Comparison of ENCODE assay signal across 17 mouse cellular contexts in genomic region chr11:4035116-4035892, GRCm38 (mm10). TPM values are rescaled to one million over a fixed set of nuclear protein-coding genes. Genes with fewer than 3 reads are reported as not detected.
A peak's percentile ranks its signal among the peaks of the same experiment; 100 is the strongest.
DNase-seq lines count a peak whose midpoint lies in the region; ATAC-seq and TF ChIP-seq lines count a peak whose summit lies in the region.
"Had no signal": no experiment of that assay in that cellular context is flagged by ENCODE, and none has a peak within 500 bp of the region (broad histone marks: within the 10 kb centered on the region; RNA-seq: fewer than 3 reads in every experiment).

No protein-coding gene starts in this region.

- DNase-seq in heart, adult 8-10 months (ENCODE audit: low spot score) = peak; percentile 40
- peak; percentile 50 for DNase-seq in ES-E14 (ENCODE audit: low read depth, low spot score)
- DNase-seq in kidney, adult 8-10 months = peak; percentile 44 to 46
- DNase-seq in lung, postnatal 25 days (ENCODE audit: low spot score) = peak; percentile 30
- DNase-seq in frontal cortex, postnatal 10 days (ENCODE audit: low spot score in 2 of 2) = no peak
- no peak for DNase-seq in cerebellum, postnatal 10 days
- DNase-seq: cerebellum, adult 11-12 months; midbrain, embryonic 14.5 days; right cerebral cortex, adult 18-20 months had no signal

- no peaks in the 10 kb centered on the region for H3K36me3 ChIP-seq in heart, embryonic 12.5 days
- H3K36me3 ChIP-seq in ES-E14 (ENCODE audit: control insufficient read depth, insufficient read depth, low read length, poor library complexity, severe bottlenecking) = no peaks in the 10 kb centered on the region; the same call in 1 of the 2 replicates
- H3K36me3 ChIP-seq: forebrain, embryonic 10.5 days; limb, embryonic 15.5 days had no signal

- H3K4me2 ChIP-seq in heart, embryonic 12.5 days = no peak overlapping the region
- H3K4me2 ChIP-seq: limb, embryonic 15.5 days had no signal

- in situ Hi-C loops in ES-E14 (cut with MboI; ENCODE audit: low sequenced_read_pairs in 2 of 2, unreplicated experiment in 2 of 2) = no loop called here

- WGBS in heart, embryonic 12.5 days = 61% methylated on average over 18 of the region's 18 CpGs

- peaks cover 8% of the 10 kb centered on the region; the same call in 1 of the 2 replicates for H3K4me1 ChIP-seq in heart, embryonic 12.5 days (replicated peaks)
- peaks cover 5 to 17% of the 10 kb centered on the region in 2 experiments; a peak in 2 of 4 replicates for H3K4me1 ChIP-seq in ES-E14 (ENCODE audit: control insufficient read depth in 2 of 2, insufficient read depth in 2 of 2, low read length in 2 of 2, poor library complexity in 1 of 2)
- H3K4me1 ChIP-seq: limb, embryonic 15.5 days had no signal

- H3K9ac ChIP-seq in heart, embryonic 12.5 days = no peak overlapping the region
- no peak overlapping the region for H3K9ac ChIP-seq in ES-E14 (ENCODE audit: insufficient read depth, low read depth, low read length, poor library complexity, severe bottlenecking)
- H3K9ac ChIP-seq: limb, embryonic 15.5 days had no signal

- ATAC-seq in heart, embryonic 12.5 days (ENCODE audit: insufficient number of reproducible peaks, low FRiP score) = no peak
- ATAC-seq in erythroid progenitor cell, adult 5-6 weeks (replicated peaks; ENCODE audit: low FRiP score, poor library complexity, severe bottlenecking) = no peak
- ATAC-seq: hindbrain, embryonic 16.5 days had no signal

- peaks cover 23% of the 10 kb centered on the region for H3K27me3 ChIP-seq in heart, embryonic 12.5 days (replicated peaks)

- no peak overlapping the region for H3K4me3 ChIP-seq in heart, embryonic 12.5 days
- H3K4me3 ChIP-seq in ES-E14 (ENCODE audit: insufficient read depth in 1 of 2, low read depth in 1 of 2, low read length in 2 of 2, poor library complexity in 1 of 2, severe bottlenecking in 1 of 2) = peak overlapping the region; percentile 17 to 22; a peak in 1 of 4 replicates
- H3K4me3 ChIP-seq: forebrain, embryonic 10.5 days; limb, embryonic 15.5 days had no signal

- H3K9me3 ChIP-seq in heart, embryonic 12.5 days (replicated peaks) = no peaks in the 10 kb centered on the region
- no peaks in the 10 kb centered on the region for H3K9me3 ChIP-seq in ES-E14 (ENCODE audit: control insufficient read depth, insufficient read depth, low read depth, low read length)
- H3K9me3 ChIP-seq: forebrain, embryonic 10.5 days; limb, embryonic 15.5 days had no signal

- no peak overlapping the region for H3K27ac ChIP-seq in heart, embryonic 12.5 days (ENCODE audit: poor library complexity, severe bottlenecking)
- no peak overlapping the region for H3K27ac ChIP-seq in ES-E14 (ENCODE audit: insufficient read depth, low read depth, low read length, poor library complexity, severe bottlenecking)
- H3K27ac ChIP-seq: forebrain, embryonic 10.5 days; limb, embryonic 15.5 days had no signal

TF ChIP-seq in ES-E14, 5 proteins besides CTCF, POLR2A, EP300 and RAD21:
- TF ChIP-seq ZC3H11A (IDR thresholded peaks at IDR 0.05; ENCODE audit: borderline replicate concordance, low read depth, low read length) = no peak
- TF ChIP-seq HCFC1 (IDR thresholded peaks at IDR 0.05; ENCODE audit: borderline replicate concordance, insufficient read depth, low read length) = no peak
- TF ChIP-seq CHD2 (IDR thresholded peaks at IDR 0.05; ENCODE audit: low read depth, low read length) = no peak

RNA-seq across cellular contexts. Expression of gene Sec14l4, which starts 4.0 kb away (rescaled TPM):
- under 1 TPM in 3 of 4 experiments, not detected in 1; 0.16 to 0.65 (median 0.20) TPM for total RNA-seq in heart, adult 8-10 months (2022)
- not detected in 2 replicates for polyA plus RNA-seq in heart, embryonic 12.5 days (2016; fragmentation: Nextera tagmentation; extraction: Ambion mirVana)
- 0.94 and 2.3 TPM in 2 replicates for total RNA-seq in ES-E14 (2012; rRNA removed)
- not detected in 2 replicates for total RNA-seq in erythroid progenitor cell, adult 5-6 weeks (2015; ENCODE audit: low replicate concordance)
- not detected in 2 replicates for total RNA-seq in erythroid progenitor cell, adult 5-6 weeks (2017; ENCODE audit: low replicate concordance)
- polyA plus RNA-seq: forebrain, embryonic 10.5 days; hindbrain, embryonic 16.5 days; midbrain, embryonic 14.5 days; neural tube, embryonic 14.5 days had no signal

RNA-seq across cellular contexts. Expression of gene Sec14l3, which starts 29.3 kb away (rescaled TPM):
- total RNA-seq in heart, adult 8-10 months (2022) = 1 to 10 TPM in 1 of 4 experiments, not detected in 3; 1.6 TPM
- not detected in 2 replicates for polyA plus RNA-seq in heart, embryonic 12.5 days (2016; fragmentation: Nextera tagmentation; extraction: Ambion mirVana)
- 0.22 and 0.26 TPM in 2 replicates for total RNA-seq in ES-E14 (2012; rRNA removed)
- not detected in 2 replicates for total RNA-seq in erythroid progenitor cell, adult 5-6 weeks (2015; ENCODE audit: low replicate concordance)
- not detected in 2 replicates for total RNA-seq in erythroid progenitor cell, adult 5-6 weeks (2017; ENCODE audit: low replicate concordance)
- total RNA-seq: adrenal gland, postnatal 36 days; gastrocnemius, postnatal 4 days had no signal
- polyA plus RNA-seq: forebrain, embryonic 10.5 days; limb, embryonic 15.5 days had no signal

RNA-seq across cellular contexts. Expression of gene Gal3st1, which starts 51.9 kb away (rescaled TPM):
- under 1 TPM in 1 of 4 experiments, not detected in 3; 0.27 TPM for total RNA-seq in heart, adult 8-10 months (2022)
- polyA plus RNA-seq in heart, embryonic 12.5 days (2016; fragmentation: Nextera tagmentation; extraction: Ambion mirVana) = 0.19 and 0.32 TPM in 2 replicates
- total RNA-seq in ES-E14 (2012; rRNA removed) = 4.0 and 4.9 TPM in 2 replicates
- not detected in 2 replicates for total RNA-seq in erythroid progenitor cell, adult 5-6 weeks (2015; ENCODE audit: low replicate concordance)
- total RNA-seq in erythroid progenitor cell, adult 5-6 weeks (2017; ENCODE audit: low replicate concordance) = not detected in 2 replicates

RNA-seq across cellular contexts. Expression of gene 4930556J24Rik, which starts 58.7 kb away (rescaled TPM):
- not detected for total RNA-seq in heart, adult 8-10 months (2022)
- 0.22 TPM in 1 of 2 replicates, not detected in the other for polyA plus RNA-seq in heart, embryonic 12.5 days (2016; fragmentation: Nextera tagmentation; extraction: Ambion mirVana)
- total RNA-seq in ES-E14 (2012; rRNA removed) = 0.76 and 1.3 TPM in 2 replicates
- total RNA-seq in erythroid progenitor cell, adult 5-6 weeks (2015; ENCODE audit: low replicate concordance) = not detected in 2 replicates
- total RNA-seq in erythroid progenitor cell, adult 5-6 weeks (2017; ENCODE audit: low replicate concordance) = not detected in 2 replicates
- total RNA-seq: adrenal gland, postnatal 36 days; gastrocnemius, postnatal 4 days had no signal
- polyA plus RNA-seq: hindbrain, embryonic 16.5 days; limb, embryonic 15.5 days had no signal

RNA-seq across cellular contexts. Expression of gene Mtfp1, which starts 59.9 kb away (rescaled TPM):
- 100 to 1,000 TPM; 128 to 167 (median 148) TPM for total RNA-seq in heart, adult 8-10 months (2022)
- 18.6 and 21.2 TPM in 2 replicates for polyA plus RNA-seq in heart, embryonic 12.5 days (2016; fragmentation: Nextera tagmentation; extraction: Ambion mirVana)
- total RNA-seq in ES-E14 (2012; rRNA removed) = 12.7 and 20.5 TPM in 2 replicates
- total RNA-seq in erythroid progenitor cell, adult 5-6 weeks (2015; ENCODE audit: low replicate concordance) = 4.0 and 10.1 TPM in 2 replicates
- total RNA-seq in erythroid progenitor cell, adult 5-6 weeks (2017; ENCODE audit: low replicate concordance) = 2.8 and 8.0 TPM in 2 replicates

Comparison
In these comparisons a context has a peak if more than half of its experiments do, and no peak if none do; other contexts are left out.
1. DNase-seq: peak in heart, adult 8-10 months (single experiment), ES-E14 (single experiment), kidney, adult 8-10 months (2 of 2) and lung, postnatal 25 days (single experiment); none in frontal cortex, postnatal 10 days (0 of 2) and cerebellum, postnatal 10 days (0 of 2).